Mouse (Mus musculus) embryo, embryonic 9.5 days (tissue): ENCODE results near the gene Evi2.

Source experiments
- DNase-seq: peaks from one replicate; pipeline ENCODE4 v3.0.0-alpha.2; 2017; ENCODE audit errors: extremely low spot score

Evi2 gene

DNA sequence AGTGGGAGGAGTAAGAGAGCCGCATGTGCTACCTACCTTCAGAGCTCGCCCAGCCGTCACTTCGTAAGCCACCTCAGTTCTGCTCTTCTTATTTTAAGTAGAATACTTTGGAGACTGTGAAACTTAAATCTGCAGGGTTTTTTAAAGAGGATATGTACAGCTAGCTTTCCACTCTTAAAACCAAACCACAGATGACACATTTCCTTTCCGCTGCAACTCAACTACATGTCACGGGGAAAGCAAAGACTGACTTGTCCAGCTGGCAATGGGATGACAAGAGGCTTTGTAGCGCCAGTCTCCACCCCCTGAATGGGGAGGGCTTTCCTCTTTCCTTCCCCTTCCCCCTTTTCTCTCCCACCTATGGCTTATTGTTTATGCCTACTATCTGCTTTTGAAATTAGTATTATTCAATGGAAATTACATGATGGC lies at the start of gene Evi2, which contains the start of gene Evi2a:
Evi2 (minus strand) TSS at position 257 of the 429 bp plus-strand sequence.
Evi2a (minus strand) TSS at position 277 of the 429 bp plus-strand sequence.
- no peak for DNase-seq

DNA sequence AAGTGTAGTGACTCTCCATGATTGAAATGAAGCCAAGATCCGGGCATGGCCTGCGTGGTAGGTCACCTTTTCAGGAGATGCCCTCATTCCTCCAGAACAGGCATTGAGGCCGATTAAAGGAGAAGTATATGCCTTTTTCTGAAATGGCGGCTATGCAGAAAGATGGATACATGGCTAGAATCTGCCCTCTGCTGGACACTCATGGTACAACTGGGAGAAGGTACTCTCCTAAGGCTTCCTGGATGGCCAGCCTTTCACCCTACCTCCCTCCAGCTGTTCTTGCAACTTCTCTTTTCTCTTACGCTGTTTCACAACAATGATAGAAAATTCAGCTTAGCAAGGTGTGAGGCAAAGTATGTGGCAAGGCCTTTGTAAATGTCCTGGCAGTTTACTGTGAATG lies 47.4 kb upstream of the Evi2 start:
- DNase-seq, result peak; percentile 60

DNA sequence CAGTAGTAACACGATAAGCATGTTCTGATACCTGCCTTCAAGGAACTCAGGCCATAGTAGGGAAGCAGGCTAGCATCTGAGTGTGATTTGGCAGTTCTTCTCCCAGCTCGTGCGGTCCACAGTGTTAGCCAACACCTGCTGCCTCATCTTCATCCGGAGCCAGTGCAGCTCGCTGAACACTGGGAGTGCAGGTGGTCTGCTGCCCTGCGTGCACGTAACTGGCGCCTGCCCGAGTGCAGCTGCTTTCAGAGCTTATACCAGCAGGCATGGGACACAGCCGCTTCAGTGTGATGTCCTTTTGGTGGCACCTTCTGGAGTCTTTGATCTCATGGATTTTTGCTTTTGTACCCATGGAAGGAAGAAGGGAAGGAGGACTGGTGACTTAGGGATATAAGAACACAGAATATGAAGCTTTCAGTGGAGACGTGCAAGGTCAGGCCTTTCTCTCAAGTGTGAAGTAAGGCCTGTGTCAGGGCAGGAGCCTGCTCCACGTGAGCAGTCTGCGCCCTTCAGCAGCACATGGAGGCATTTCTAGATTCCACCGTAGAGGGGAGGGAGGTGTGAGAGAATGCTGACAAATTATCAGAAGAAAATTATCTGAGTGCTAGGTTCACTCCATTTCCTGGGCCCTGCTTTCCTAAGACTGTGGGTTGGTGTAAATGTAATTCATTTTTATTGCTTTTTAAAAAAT lies 45.1 kb upstream of the Evi2 start:
- no peak for DNase-seq

DNA sequence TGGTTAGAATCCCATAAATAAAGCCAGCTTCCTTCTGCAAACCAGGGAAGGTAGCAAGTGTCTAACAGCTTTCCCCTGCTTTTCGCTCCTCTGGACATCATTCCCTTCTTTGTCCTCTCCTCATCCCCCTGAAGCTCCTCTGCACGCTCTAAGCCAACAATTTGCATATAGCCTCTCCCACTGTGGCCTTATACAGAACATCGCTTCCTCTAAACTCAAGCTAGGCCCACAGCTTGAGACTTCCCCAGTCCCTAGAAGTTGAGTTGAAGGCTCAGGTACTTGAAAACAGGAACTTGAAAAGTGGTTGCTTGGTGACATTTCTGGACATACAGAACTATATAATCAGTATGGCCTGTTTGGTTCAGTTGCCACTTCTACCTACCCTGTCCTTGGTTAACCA lies 43.4 kb upstream of the Evi2 start:
- no peak for DNase-seq

DNA sequence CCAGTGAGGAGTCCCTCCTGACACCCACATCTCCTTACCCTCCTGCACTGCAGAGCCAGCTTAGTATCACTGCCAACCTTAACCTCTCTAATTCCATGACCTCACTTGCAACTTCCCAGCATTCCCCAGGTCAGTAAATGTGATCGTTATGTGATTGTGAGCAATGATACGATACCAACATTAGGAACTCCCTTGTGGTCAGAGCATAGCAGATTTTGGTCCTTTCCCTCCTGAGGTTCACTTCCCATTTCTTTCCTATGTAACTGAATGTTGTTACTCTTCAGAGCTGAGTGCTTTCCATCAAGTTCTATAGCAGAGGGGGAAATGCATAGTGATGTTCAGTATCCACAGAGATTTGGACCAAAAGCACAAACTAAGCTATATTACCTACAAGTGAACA lies 39.9 kb upstream of the Evi2 start:
- DNase-seq, result no peak

DNA sequence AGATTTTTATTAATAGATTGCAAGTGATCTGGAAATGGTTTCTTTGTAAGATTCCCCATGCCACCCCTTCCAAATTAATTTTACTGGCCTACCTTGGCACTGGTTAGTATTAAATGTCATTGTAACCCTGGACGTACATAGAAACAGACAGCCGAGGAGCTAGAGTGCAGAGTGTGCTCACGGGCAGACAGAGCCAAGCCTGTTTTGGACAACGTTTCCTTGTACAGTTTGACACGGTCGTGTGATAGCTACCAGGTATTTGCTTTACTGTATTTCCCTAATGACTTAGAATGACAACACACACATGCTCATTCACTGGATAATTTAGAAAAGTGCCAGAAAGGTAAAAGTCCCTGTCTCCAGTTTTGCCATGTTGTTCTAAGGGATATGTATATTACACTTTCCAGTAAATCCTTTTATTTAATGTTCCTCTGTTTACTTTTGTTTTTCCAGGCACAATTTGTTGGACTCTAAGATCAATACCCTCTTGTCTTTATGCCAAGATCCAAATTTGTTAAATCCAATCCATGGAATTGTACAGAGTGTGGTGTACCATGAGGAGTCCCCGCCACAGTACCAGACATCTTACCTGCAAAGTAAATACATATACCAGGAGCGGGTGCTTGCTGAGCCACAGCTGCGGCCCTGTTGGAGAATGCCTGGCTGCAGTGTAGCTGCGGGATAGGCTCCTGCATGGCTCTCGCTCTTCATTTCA lies 38.0 kb upstream of the Evi2 start:
- DNase-seq, result no peak

DNA sequence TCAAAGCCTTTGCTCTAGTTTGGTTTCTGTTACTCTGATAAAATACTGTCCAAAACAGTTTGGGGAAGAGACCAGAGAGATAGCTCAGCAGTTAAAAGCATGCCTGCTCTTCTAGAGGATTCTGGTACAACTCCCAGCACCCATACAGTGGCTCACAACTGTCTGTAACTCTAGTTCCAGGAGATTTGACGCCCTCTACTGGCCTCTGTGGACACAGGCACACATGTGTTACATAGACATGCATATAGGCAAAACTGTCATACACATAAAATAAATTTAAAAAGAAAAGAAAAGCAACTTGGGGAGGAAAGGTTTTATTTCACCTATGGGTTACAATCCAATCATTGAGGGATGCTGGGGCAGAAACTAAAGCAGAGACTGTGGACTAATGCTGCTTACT lies 36.6 kb upstream of the Evi2 start:
- DNase-seq, result no peak

DNA sequence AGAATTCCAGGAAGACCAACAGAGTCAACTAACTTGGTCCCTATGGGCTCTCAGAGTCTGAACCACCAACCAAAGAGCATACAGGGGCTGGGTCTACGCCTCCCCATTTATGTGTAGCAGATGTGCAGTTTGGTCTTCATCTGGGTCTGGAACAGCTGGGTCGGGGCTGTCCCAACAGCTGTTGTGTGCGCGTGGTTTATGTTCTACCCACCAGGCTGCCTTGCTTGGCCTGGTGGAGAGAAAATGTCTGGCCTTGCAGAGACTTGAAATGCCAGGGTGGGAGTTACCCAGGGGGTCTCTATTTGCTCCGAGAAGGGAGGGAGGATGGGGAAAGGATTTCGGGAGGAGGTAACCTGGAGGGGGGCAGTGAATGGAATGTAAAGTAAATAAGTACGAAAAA lies 33.1 kb upstream of the Evi2 start:
- DNase-seq, result no peak

DNA sequence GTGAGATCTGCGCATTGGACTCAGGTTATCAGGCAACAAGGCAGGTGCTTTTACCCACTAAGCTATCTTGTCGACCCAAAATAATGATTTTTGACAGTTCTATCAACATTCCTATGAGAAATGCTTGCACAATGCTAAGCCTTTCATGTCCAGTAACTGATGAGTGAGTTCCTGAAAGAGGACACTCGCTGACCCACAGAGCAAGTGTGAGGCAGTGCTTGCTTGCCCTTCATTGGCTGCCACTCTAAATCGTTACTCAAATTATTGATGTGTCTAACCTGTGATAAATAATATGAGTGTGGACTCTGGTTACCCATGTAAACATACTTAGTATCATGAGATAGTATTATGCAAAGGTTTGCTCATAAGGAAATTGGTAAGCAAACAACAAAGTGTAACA lies 30.1 kb upstream of the Evi2 start:
- DNase-seq, result no peak

DNA sequence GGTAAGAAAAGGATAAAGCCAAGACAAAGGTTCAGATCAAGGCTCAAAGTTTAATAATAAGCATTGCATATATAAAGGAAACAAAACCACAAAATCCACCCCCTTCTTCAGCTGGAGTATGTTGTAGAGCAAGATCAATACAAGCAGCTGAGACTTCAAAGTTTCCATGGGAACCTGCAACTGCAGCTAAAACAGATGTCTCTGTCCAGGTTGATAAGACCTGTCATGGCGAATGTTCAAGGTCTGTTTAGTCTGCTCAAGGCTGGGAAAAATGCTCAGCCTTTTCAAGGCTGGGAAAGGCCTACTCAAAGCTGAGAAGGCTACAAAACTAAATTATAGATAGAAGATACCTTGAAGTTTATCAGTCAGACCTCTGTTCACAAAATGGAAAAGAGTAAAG lies 22.2 kb upstream of the Evi2 start:
- no peak for DNase-seq

DNA sequence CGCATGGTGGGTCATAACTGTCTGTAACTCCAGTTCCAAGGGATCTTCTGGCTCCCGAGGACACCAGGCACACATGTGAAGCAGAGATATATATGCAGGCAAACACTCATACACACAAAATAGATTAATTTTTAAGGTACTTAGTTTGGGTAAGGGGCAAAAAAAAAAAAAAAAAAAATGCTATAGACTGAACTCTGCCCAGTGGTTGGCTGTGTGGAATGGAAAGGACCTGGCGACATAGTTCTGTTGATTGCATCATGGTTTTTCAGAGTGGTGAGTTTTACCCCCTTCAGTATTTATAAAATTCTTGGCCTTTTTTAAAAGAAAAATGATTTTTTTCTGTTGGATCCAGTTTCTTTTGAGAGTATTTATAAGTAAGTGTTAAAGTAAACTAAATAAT lies 5.9 kb upstream of the Evi2 start:
- no peak for DNase-seq

DNA sequence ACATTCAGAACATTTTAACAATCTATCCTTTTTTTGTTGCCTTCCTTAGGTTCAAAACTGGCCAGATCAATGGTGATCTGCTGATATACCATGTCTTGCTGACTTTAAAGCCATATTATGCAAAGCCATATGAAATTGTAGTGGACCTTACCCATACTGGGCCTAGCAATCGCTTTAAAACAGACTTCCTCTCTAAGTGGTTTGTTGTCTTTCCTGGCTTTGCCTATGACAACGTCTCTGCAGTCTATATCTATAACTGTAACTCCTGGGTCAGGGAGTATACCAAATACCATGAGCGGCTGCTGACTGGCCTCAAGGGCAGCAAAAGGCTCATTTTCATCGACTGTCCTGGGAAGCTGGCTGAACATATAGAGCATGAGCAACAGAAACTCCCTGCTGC lies 5.2 kb upstream of the Evi2 start:
- no peak for DNase-seq

DNA sequence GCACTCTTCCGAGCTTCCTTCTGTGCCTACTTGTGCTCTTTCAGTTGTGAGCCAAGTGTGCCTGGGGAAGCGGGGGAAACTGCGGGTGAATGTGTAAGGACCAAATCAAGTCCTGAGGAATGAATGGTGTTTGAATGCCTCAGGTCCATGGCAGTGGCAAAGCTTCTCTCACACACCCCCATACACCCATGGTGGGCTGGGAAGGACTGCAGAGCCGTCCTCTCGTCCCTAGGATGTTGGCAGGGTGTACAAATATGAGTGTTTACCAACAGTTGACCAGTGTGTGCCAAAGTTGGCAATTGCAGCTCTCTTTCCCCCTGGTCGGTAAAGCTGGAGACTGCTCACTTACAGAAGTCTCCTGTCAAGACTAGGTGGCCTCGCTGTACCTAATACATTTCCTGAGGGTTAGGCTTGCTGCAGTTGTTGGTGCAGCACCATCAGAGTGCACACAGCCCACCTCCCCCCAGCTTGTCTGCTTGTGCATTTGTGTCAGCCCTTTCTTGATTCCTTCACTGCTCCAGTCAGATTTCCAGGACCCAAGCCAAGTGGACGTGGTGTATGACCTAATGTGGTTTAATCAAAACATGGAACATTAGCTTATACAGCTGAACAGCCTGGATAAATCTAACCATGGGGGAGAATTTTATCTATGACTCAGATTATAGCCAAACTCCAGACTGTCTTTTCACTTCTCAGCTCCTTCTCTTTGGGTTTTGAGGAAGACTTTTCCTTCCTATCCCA lies 3.7 kb upstream of the Evi2 start:
- no peak for DNase-seq

DNA sequence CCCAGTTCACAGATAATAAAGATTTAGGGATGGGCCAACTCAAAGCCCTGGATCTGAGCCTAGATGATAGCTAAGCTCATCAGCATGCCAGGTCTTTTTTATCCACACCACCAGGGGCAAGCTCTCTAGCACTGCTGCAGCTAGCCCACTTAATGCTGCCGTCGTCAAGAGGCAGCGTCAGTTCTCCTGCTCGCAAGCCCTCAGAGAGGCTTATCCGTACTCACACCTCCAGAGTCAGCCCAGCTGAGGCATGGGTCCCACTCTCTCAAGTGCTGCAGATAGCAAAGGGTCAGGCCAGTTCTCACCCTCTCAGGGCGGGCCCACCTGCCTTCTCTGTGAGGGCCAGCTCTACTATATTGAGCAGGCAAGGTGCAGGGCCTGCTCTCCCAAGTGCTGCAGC lies 2.9 kb upstream of the Evi2 start:
- no peak for DNase-seq

DNA sequence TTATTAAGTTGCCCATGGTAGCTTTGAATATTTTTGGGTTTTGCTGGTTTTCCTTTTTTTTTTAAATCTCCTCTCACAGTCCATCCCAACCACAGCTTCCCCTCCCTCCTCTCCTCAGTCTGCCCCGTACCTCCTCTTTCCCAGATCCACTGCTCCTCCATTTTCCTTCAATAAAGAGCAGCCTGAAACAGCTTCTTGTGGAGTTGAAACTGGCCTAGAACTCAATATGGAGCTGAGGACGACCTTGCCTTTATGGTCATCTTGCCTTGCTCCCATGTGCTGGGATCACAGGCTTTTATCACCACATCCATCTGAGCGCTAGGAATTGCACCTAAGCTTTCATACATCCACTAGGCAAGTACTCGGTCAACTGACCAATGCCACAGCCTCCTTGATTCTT lies 1.1 kb upstream of the Evi2 start:
- no peak for DNase-seq

DNA sequence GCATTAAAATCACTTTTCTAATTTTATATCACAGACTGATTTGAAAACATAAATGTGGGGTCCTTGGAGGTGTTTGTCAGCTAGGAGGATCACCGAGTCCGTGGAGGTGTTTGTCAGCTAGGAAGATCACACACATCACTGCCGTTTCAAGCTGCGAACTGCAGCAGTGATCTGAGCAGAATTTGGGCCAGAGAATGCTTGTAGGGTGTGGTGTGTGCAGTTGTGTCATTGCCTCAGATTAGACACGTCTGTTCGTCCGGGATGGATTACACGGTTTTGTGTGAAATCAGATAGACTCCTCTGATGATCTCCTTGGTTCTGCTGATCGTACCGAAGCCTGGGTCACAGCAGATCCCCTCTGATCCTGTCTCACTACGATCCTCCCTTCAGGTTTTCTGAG lies 385 bp upstream of the Evi2 start:
- DNase-seq, result no peak

DNA sequence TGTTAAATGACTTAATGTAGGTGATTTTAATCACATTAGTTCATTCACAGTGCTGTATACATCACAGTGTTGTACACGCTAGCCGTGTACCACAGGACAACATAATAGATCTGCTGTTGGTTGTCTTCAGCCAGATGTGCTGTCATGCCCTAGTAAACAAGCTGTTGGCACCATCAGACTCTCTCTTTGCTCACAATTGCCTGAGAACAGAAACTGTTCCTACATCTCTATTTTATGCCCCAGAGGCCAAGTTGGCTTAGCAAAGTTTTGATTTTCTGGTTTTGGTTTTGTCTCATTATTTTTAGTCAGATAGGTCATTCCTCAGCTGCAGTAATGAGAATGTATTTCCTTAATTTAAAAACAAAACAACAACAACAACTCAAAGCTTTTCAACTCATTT lies 653 bp downstream of the Evi2 start:
- no peak for DNase-seq

DNA sequence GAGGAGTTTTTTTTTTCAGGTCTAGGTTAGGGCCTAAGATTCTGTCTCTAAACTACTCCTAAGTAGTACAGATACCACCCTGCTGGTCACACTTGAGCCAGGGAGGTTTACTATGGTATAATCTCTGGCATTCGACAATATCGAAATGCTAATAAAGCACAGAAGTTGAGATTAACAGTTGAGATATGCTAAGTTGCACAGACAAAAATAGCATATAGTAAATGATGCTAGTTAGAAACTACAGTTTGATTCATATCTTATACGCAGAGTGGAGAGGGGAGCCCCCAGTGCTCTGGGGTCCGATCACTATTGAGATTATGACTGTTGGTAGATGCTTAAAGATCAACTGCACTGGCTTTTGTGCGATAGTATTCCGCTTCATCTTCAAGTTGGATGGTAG lies 1.2 kb downstream of the Evi2 start:
- DNase-seq, result no peak

DNA sequence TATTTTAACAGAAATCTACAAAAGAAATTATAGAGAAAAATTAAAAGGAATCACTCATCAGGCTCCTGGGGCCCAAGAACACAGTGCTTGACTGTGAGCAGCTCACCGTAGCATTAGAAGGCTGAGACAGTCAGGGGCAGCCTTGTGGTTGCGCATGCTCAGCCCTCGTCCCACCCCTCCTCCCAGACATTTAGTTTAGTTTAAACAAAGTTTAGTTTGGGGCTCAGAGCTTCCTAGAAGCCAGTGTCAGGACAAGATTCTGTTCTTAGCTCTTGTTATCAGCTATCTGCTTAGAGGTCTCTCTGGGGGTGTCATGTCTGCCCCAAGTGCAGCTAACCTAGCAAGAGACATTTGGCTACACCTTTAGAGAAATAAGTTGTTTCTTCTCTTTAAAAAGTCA lies 1.8 kb downstream of the Evi2 start:
- no peak for DNase-seq

DNA sequence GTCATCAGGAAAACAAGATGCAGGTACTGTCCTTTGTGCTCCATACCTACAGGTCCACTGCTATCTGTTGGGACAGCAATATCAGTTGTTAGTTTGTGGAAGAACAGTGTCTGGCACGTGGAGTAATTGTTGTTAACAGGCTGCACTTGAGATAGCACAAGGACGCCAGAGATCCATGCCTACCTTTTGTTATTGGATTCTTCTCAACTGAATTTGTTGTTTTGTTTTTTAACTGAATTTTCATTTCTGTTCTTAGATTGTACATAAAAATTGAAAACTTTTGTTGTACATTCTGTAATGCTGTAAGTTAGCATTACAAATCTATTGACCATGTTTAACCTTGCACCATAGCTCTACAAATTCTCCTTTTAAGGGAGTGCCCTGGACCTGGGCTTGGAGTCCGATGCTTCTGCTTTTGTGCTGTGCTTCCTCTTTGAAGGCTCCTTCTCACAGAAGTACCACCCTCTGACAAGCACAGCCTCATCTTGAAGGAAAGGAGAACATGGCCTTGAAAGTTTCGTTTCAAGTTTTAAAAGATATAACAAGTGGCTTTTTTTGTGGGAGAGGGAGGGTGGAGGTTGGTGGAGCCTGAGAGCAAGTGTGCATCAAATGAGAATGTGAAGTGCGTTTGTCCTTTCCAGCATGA lies 2.5 kb downstream of the Evi2 start:
- DNase-seq, result no peak

DNA sequence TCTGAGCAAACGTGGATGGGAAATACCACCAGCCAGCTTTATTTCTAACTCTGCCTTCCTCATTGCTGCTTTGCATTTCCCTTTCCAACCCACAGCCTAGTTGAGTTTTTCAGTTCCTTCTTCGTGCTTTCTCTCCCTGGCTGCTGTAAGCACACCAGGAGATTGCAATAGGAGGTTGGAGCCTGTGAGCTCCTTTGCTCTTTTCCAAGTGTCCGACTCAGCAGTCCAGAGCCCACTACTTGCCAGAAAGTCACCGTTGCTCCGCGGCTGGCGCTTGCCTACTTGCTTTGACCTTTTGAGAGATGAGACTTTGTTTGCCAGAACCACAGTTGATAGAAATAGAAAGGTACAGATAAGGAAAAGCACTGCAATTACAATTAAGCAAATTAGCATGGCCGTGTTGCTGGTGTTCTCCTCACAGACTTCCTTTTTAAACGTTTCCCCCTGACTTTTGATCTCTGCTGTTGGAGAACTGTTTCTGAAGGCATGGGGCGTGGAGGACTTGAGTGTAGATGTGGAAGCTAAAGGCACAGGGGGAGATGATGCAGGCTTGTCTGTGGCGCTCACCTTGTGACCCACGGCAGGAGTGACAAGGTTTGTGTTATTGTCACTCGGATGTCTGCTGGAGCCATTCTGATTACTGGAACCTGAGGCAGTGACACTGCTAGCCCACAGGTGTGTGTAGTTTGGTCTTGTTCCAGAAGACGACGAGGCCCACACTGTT lies 3.2 kb downstream of the Evi2 start:
- DNase-seq, result no peak

DNA sequence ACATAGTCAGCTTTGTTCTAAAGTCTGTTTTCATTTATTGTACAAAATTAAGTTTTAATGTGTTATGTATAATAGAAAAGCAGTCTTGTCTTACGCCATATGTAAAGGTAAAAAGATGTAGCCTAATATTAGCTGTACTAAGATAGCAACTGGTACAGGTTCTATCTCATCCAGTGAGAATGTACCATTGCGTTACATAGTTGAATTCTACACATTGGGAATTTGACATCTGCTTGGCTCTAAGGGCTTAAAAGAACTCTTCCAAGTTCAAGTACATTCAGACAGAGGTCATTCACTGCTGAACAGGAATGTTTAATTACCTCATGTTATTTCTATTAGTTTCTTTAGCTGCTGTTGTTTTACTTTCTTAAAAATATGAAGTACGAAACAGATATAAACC lies 3.8 kb downstream of the Evi2 start:
- DNase-seq, result no peak
